Mouse (Mus musculus): ENCODE data around the gene Saa2. TPM values are rescaled to one million over a fixed set of nuclear protein-coding genes. Genes with fewer than 3 reads are reported as not detected.

Gene Saa2
- polyA plus RNA-seq, 1 experiment from 2014 or later = not detected

- 71% methylated on average over 9 of the region's 9 CpGs for WGBS
- Histone ChIP-seq H3K4me3 (ENCODE audit: low read depth, low read length) (no peak overlapping the region), H3K4me2 (replicated peaks; ENCODE audit: low read depth, low read length) (no peak overlapping the region), H3K27ac (ENCODE audit: low read length) (no peak overlapping the region), H3K9me3 (ENCODE audit: control insufficient read depth, low read depth, low read length) (no peaks in the 10 kb centered on the region), H3K27me3 (ENCODE audit: control insufficient read depth, insufficient read depth, low read length) (no peaks in the 10 kb centered on the region), H3K9ac (replicated peaks; ENCODE audit: low read depth, low read length) (no peak overlapping the region), H3K36me3 (ENCODE audit: control insufficient read depth, insufficient read depth, low read length) (no peaks in the 10 kb centered on the region), H3K4me1 (ENCODE audit: control insufficient read depth, insufficient read depth, low read length) (no peaks in the 10 kb centered on the region)
- ATAC-seq (ENCODE audit: insufficient number of reproducible peaks, insufficient read depth, low FRiP score, low read depth) = no peak
Observed at GRCm38 (mm10) chr7:46720460-46720859, 31.1 kb upstream of the Saa2 start.

- Histone ChIP-seq H3K27me3 (ENCODE audit: control insufficient read depth, insufficient read depth, low read length) (no peaks in the 10 kb centered on the region), H3K4me2 (replicated peaks; ENCODE audit: low read depth, low read length) (no peak overlapping the region), H3K4me3 (ENCODE audit: low read depth, low read length) (no peak overlapping the region), H3K9me3 (ENCODE audit: control insufficient read depth, low read depth, low read length) (no peaks in the 10 kb centered on the region), H3K27ac (ENCODE audit: low read length) (no peak overlapping the region), H3K4me1 (ENCODE audit: control insufficient read depth, insufficient read depth, low read length) (no peaks in the 10 kb centered on the region), H3K36me3 (ENCODE audit: control insufficient read depth, insufficient read depth, low read length) (no peaks in the 10 kb centered on the region), H3K9ac (replicated peaks; ENCODE audit: low read depth, low read length) (no peak overlapping the region)
- WGBS = 94% methylated on average over 6 of the region's 6 CpGs
- no peak for ATAC-seq (ENCODE audit: insufficient number of reproducible peaks, insufficient read depth, low FRiP score, low read depth)
Observed at GRCm38 (mm10) chr7:46723354-46723753, 28.2 kb upstream of the Saa2 start.

GRCm38 (mm10) chr7:46723849-46724248 lies 27.7 kb upstream of the Saa2 start:
- no peak for ATAC-seq (ENCODE audit: insufficient number of reproducible peaks, insufficient read depth, low FRiP score, low read depth)
- H3K27me3 ChIP-seq (ENCODE audit: control insufficient read depth, insufficient read depth, low read length) = no peaks in the 10 kb centered on the region

GRCm38 (mm10) chr7:46724396-46724795 lies 27.2 kb upstream of the Saa2 start:
- Histone ChIP-seq H3K4me2 (replicated peaks; ENCODE audit: low read depth, low read length) (no peak overlapping the region), H3K27ac (ENCODE audit: low read length) (no peak overlapping the region), H3K9me3 (ENCODE audit: control insufficient read depth, low read depth, low read length) (no peaks in the 10 kb centered on the region), H3K27me3 (ENCODE audit: control insufficient read depth, insufficient read depth, low read length) (no peaks in the 10 kb centered on the region), H3K36me3 (ENCODE audit: control insufficient read depth, insufficient read depth, low read length) (no peaks in the 10 kb centered on the region), H3K9ac (replicated peaks; ENCODE audit: low read depth, low read length) (no peak overlapping the region), H3K4me1 (ENCODE audit: control insufficient read depth, insufficient read depth, low read length) (no peaks in the 10 kb centered on the region), H3K4me3 (ENCODE audit: low read depth, low read length) (no peak overlapping the region)
- no peak for ATAC-seq (ENCODE audit: insufficient number of reproducible peaks, insufficient read depth, low FRiP score, low read depth)
- WGBS = 67% methylated on average over 5 of the region's 5 CpGs

More at GRCm38 (mm10) chr7:46723849-46724248, 27.7 kb upstream of the Saa2 start:
- Histone ChIP-seq H3K4me3 (ENCODE audit: low read depth, low read length) (no peak overlapping the region), H3K9me3 (ENCODE audit: control insufficient read depth, low read depth, low read length) (no peaks in the 10 kb centered on the region), H3K4me2 (replicated peaks; ENCODE audit: low read depth, low read length) (no peak overlapping the region), H3K4me1 (ENCODE audit: control insufficient read depth, insufficient read depth, low read length) (no peaks in the 10 kb centered on the region), H3K9ac (replicated peaks; ENCODE audit: low read depth, low read length) (no peak overlapping the region), H3K27ac (ENCODE audit: low read length) (no peak overlapping the region), H3K36me3 (ENCODE audit: control insufficient read depth, insufficient read depth, low read length) (no peaks in the 10 kb centered on the region)
- 77% methylated on average over 3 of the region's 3 CpGs for WGBS

GRCm38 (mm10) chr7:46727584-46727983 lies 24.0 kb upstream of the Saa2 start:
- no peaks in the 10 kb centered on the region for H3K36me3 ChIP-seq (ENCODE audit: control insufficient read depth, insufficient read depth, low read length)
- ATAC-seq (ENCODE audit: insufficient number of reproducible peaks, insufficient read depth, low FRiP score, low read depth) = no peak
- no peak overlapping the region for H3K27ac ChIP-seq (ENCODE audit: low read length)
- no peak overlapping the region for H3K9ac ChIP-seq (replicated peaks; ENCODE audit: low read depth, low read length)
- H3K9me3 ChIP-seq (ENCODE audit: control insufficient read depth, low read depth, low read length) = no peaks in the 10 kb centered on the region
- H3K27me3 ChIP-seq (ENCODE audit: control insufficient read depth, insufficient read depth, low read length) = no peaks in the 10 kb centered on the region
- H3K4me1 ChIP-seq (ENCODE audit: control insufficient read depth, insufficient read depth, low read length) = no peaks in the 10 kb centered on the region
- no peak overlapping the region for H3K4me3 ChIP-seq (ENCODE audit: low read depth, low read length)
- no peak overlapping the region for H3K4me2 ChIP-seq (replicated peaks; ENCODE audit: low read depth, low read length)
- 79% methylated on average over 1 of the region's 1 CpGs for WGBS

- no peak within 1 kb of the TSS for H3K27ac ChIP-seq (ENCODE audit: low read length)
- no peak within 1 kb of the TSS for H3K9ac ChIP-seq (replicated peaks; ENCODE audit: low read depth, low read length)
- H3K9me3 ChIP-seq (ENCODE audit: control insufficient read depth, low read depth, low read length) = no peaks in the 10 kb centered on the region
- H3K4me1 ChIP-seq (ENCODE audit: control insufficient read depth, insufficient read depth, low read length) = no peaks in the 10 kb centered on the region
- no peak within 1 kb of the TSS for H3K4me2 ChIP-seq (replicated peaks; ENCODE audit: low read depth, low read length)
- H3K36me3 ChIP-seq (ENCODE audit: control insufficient read depth, insufficient read depth, low read length) = no peaks in the 10 kb centered on the region
- H3K4me3 ChIP-seq (ENCODE audit: low read depth, low read length) = no peak within 1 kb of the TSS
- no peaks in the 10 kb centered on the region for H3K27me3 ChIP-seq (ENCODE audit: control insufficient read depth, insufficient read depth, low read length)
- ATAC-seq (ENCODE audit: insufficient number of reproducible peaks, insufficient read depth, low FRiP score, low read depth) = no peak
- 70% methylated on average over 4 of the region's 4 CpGs for WGBS
Observed at GRCm38 (mm10) chr7:46732458-46732857, 19.1 kb upstream of the Saa2 start, which contains the start of gene Saa4. TSS of gene Saa4 (minus strand) at chr7:46732603.

GRCm38 (mm10) chr7:46734983-46735382 lies 16.6 kb upstream of the Saa2 start:
- 83% methylated on average over 2 of the region's 2 CpGs for WGBS
- no peaks in the 10 kb centered on the region for H3K27me3 ChIP-seq (ENCODE audit: control insufficient read depth, insufficient read depth, low read length)
- H3K4me2 ChIP-seq (replicated peaks; ENCODE audit: low read depth, low read length) = no peak overlapping the region
- H3K36me3 ChIP-seq (ENCODE audit: control insufficient read depth, insufficient read depth, low read length) = no peaks in the 10 kb centered on the region
- H3K27ac ChIP-seq (ENCODE audit: low read length) = no peak overlapping the region
- no peaks in the 10 kb centered on the region for H3K9me3 ChIP-seq (ENCODE audit: control insufficient read depth, low read depth, low read length)
- H3K9ac ChIP-seq (replicated peaks; ENCODE audit: low read depth, low read length) = no peak overlapping the region
- H3K4me1 ChIP-seq (ENCODE audit: control insufficient read depth, insufficient read depth, low read length) = no peaks in the 10 kb centered on the region
- ATAC-seq (ENCODE audit: insufficient number of reproducible peaks, insufficient read depth, low FRiP score, low read depth) = no peak
- H3K4me3 ChIP-seq (ENCODE audit: low read depth, low read length) = no peak overlapping the region

GRCm38 (mm10) chr7:46738561-46739460 lies 12.8 kb upstream of the Saa2 start:
- Histone ChIP-seq H3K4me3 (ENCODE audit: low read depth, low read length) (no peak overlapping the region), H3K4me2 (replicated peaks; ENCODE audit: low read depth, low read length) (no peak overlapping the region), H3K9ac (replicated peaks; ENCODE audit: low read depth, low read length) (no peak overlapping the region), H3K4me1 (ENCODE audit: control insufficient read depth, insufficient read depth, low read length) (no peaks in the 10 kb centered on the region), H3K9me3 (ENCODE audit: control insufficient read depth, low read depth, low read length) (no peaks in the 10 kb centered on the region), H3K27ac (ENCODE audit: low read length) (no peak overlapping the region), H3K27me3 (ENCODE audit: control insufficient read depth, insufficient read depth, low read length) (no peaks in the 10 kb centered on the region), H3K36me3 (ENCODE audit: control insufficient read depth, insufficient read depth, low read length) (no peaks in the 10 kb centered on the region)
- ATAC-seq (ENCODE audit: insufficient number of reproducible peaks, insufficient read depth, low FRiP score, low read depth) = no peak
- 78% methylated on average over 12 of the region's 12 CpGs for WGBS
